Mouse (Mus musculus) kidney, adult 2 months (tissue): Measurements from ENCODE around the gene Gm49425.

Experiments used
- CTCF ChIP-seq: fragments of 200-500 bp; conservative IDR thresholded peaks from 2 replicates; pipeline ENCODE4 v1.5.1; 2011; ENCODE audit warnings: low read depth, mild to moderate bottlenecking, control low read depth, low read length, moderate library complexity, mixed read lengths; ENCODE audit not compliant: insufficient read depth, insufficient read length
- POLR2A ChIP-seq: fragments of 200-500 bp; IDR thresholded peaks from one replicate; pipeline ENCODE4 v1.6.1; 2011; ENCODE audit warnings: low read depth, low read length, control low read depth

DNA sequence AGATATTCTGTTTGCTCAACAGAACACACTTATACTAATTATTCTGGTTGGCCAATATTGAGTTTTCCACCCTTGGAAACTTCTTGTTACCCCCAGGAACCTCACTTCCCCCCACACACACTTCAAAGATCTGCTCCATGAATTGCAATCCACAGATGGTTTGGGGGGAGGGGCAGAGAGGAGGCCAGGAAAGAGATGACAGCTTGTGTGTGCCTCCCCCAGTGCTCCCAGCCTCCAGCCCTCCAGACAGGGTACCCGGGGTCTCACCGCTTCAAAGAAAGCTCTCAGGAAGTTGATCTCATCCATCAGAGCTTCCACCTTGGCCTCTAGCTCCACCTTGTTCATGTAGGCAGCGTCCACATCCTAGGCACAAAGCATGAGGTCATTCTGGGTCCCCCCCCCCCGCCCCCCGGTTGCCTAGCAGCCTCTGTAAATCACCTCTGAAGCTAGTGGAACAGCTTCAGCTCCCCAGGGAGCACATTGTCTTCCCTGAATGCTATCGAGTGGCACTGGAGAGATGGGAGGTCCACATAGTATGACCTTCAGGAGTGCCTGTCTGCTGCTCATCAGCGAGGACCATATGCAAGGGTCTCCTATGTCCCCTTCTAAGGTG lies 41.1 kb upstream of the Gm49425 start:
- no peak for TF ChIP-seq CTCF
- TF ChIP-seq POLR2A = no peak
